Mouse (Mus musculus) MEL (cell line): ENCODE measurements around the gene Hspa5. TPM values are rescaled to one million over a fixed set of nuclear protein-coding genes. Genes with fewer than 3 reads are reported as not detected.
"Not testable (repeated sequence)": the region's sequence is repeated elsewhere in the genome, so short reads cannot be mapped to it uniquely, and the experiment has no call there.

Source experiments
- DNase-seq: peaks from one replicate; pipeline ENCODE4 v3.0.0; 2011; ENCODE audit warnings: low read depth, low spot score
- H3K27ac ChIP-seq: 2 replicates; pipeline ENCODE4 v1.5.1; 2012; ENCODE audit warnings: low read depth, mild to moderate bottlenecking, control low read depth, low read length, moderate library complexity; ENCODE audit not compliant: control insufficient read depth
- H3K27me3 ChIP-seq, 2 experiments: fragments of 150-350 bp in 1 of 2; sonication (generic) in 1 of 2; 2 replicates each; pipeline ENCODE4 v1.6.1; 2012; ENCODE audit warnings: low read length in 2 of 2, mild to moderate bottlenecking in 2 of 2, improper control_type of control experiment in 1 of 2, moderate library complexity in 1 of 2; ENCODE audit not compliant: insufficient read depth in 2 of 2, control insufficient read depth in 1 of 2
- H3K36me3 ChIP-seq, 2 experiments: 2 replicates each; pipeline ENCODE4 v1.6.1; 2012 to 2014; ENCODE audit warnings: low read length in 2 of 2, improper control_type of control experiment in 1 of 2, inconsistent platforms in 1 of 2, mild to moderate bottlenecking in 1 of 2; ENCODE audit not compliant: insufficient read depth in 2 of 2, control insufficient read depth in 1 of 2
- H3K4me1 ChIP-seq, 2 experiments: fragments of 150-350 bp in 1 of 2; sonication (generic) in 1 of 2; 2 replicates each; pipeline ENCODE4 v1.6.1; 2012; ENCODE audit warnings: low read length in 2 of 2, improper control_type of control experiment in 1 of 2, mild to moderate bottlenecking in 1 of 2; ENCODE audit not compliant: insufficient read depth in 2 of 2, control insufficient read depth in 1 of 2
- H3K4me3 ChIP-seq, 2 experiments: fragments of 150-350 bp in 1 of 2; sonication (generic) in 1 of 2; 2 replicates each; pipeline ENCODE4 v1.5.1; 2012; ENCODE audit warnings: low read depth in 2 of 2, low read length in 2 of 2, mild to moderate bottlenecking in 2 of 2, moderate library complexity in 2 of 2, control low read depth in 1 of 2, improper control_type of control experiment in 1 of 2; ENCODE audit not compliant: control insufficient read depth in 1 of 2, insufficient read depth in 1 of 2
- H3K79me2 ChIP-seq: 2 replicates; pipeline ENCODE4 v1.6.1; 2012; ENCODE audit warnings: mild to moderate bottlenecking, low read length, moderate library complexity; ENCODE audit not compliant: control insufficient read depth, poor library complexity, insufficient read depth
- H3K9ac ChIP-seq: 2 replicates; pipeline ENCODE4 v1.6.1; 2012; ENCODE audit warnings: low read depth, mild to moderate bottlenecking, control low read depth, low read length, moderate library complexity; ENCODE audit not compliant: control insufficient read depth, poor library complexity, severe bottlenecking
- H3K9me3 ChIP-seq: fragments of 150-350 bp; sonication (generic); replicated peaks from 2 replicates; pipeline ENCODE4 v1.6.1; 2012; ENCODE audit warnings: mild to moderate bottlenecking, low read length, improper control_type of control experiment, moderate library complexity; ENCODE audit not compliant: insufficient read depth
- CHD1 ChIP-seq: IDR thresholded peaks from 2 replicates; pipeline ENCODE4 v1.6.1; 2012; ENCODE audit warnings: low read depth, mild to moderate bottlenecking, inconsistent platforms, low read length, improper control_type of control experiment
- CTCF ChIP-seq, 3 experiments: IDR thresholded peaks in 2 of 3; conservative IDR thresholded peaks in 1 of 3; 2 replicates each; pipeline ENCODE4 v1.5.1; 2011 to 2012; ENCODE audit warnings: low read length in 3 of 3, low read depth in 2 of 3, mild to moderate bottlenecking in 2 of 3, improper control_type of control experiment in 1 of 3, inconsistent platforms in 1 of 3, mixed read lengths in 1 of 3, moderate library complexity in 1 of 3; ENCODE audit not compliant: control insufficient read depth in 1 of 3, insufficient read depth in 1 of 3, poor library complexity in 1 of 3, severe bottlenecking in 1 of 3
- EP300 ChIP-seq, 2 experiments: IDR thresholded peaks; 2 replicates each; pipeline ENCODE4 v1.6.1; 2011; ENCODE audit warnings: improper control_type of control experiment in 2 of 2, low read length in 2 of 2, low read depth in 1 of 2, mild to moderate bottlenecking in 1 of 2
- HCFC1 ChIP-seq: IDR thresholded peaks from 2 replicates; pipeline ENCODE4 v1.6.1; 2012; ENCODE audit warnings: low read depth, mild to moderate bottlenecking, inconsistent platforms, low read length, improper control_type of control experiment, moderate library complexity
- JUND ChIP-seq: IDR thresholded peaks from 2 replicates; pipeline ENCODE4 v1.6.1; 2011; ENCODE audit warnings: low read depth, mild to moderate bottlenecking, improper control_type of control experiment, low read length
- MAX ChIP-seq: IDR thresholded peaks from 2 replicates; pipeline ENCODE4 v1.6.1; 2011; ENCODE audit warnings: low read length, improper control_type of control experiment
- MYC ChIP-seq: IDR thresholded peaks from 2 replicates; pipeline ENCODE4 v1.6.1; 2011; ENCODE audit warnings: low read depth, mild to moderate bottlenecking, low read length, improper control_type of control experiment, moderate library complexity
- NELFE ChIP-seq: IDR thresholded peaks from 2 replicates; pipeline ENCODE4 v1.6.1; 2011; ENCODE audit warnings: low read depth, low read length, improper control_type of control experiment
- POLR2A ChIP-seq, 2 experiments: IDR thresholded peaks; 2 replicates each; pipeline ENCODE4 v1.6.1; 2011 to 2012; ENCODE audit warnings: low read length in 2 of 2, mild to moderate bottlenecking in 2 of 2, control low read depth in 1 of 2, improper control_type of control experiment in 1 of 2, low read depth in 1 of 2, moderate library complexity in 1 of 2; ENCODE audit not compliant: control insufficient read depth in 1 of 2, insufficient read depth in 1 of 2, poor library complexity in 1 of 2
- RAD21 ChIP-seq: IDR thresholded peaks from 2 replicates; pipeline ENCODE4 v1.6.1; 2011; ENCODE audit warnings: mild to moderate bottlenecking, low read depth, low read length, improper control_type of control experiment
- TBP ChIP-seq: IDR thresholded peaks from 2 replicates; pipeline ENCODE4 v1.8.0; 2011; ENCODE audit warnings: low read depth, low read length, improper control_type of control experiment
- USF1 ChIP-seq: IDR thresholded peaks from 2 replicates; pipeline ENCODE4 v1.6.1; 2014; ENCODE audit warnings: low read depth, mild to moderate bottlenecking, inconsistent platforms, low read length, improper control_type of control experiment, moderate library complexity
- ZC3H11A ChIP-seq: IDR thresholded peaks from 2 replicates; pipeline ENCODE4 v1.6.1; 2012; ENCODE audit warnings: low read depth, mild to moderate bottlenecking, inconsistent platforms, low read length, improper control_type of control experiment
- ZKSCAN1 ChIP-seq: IDR thresholded peaks from 2 replicates; pipeline ENCODE4 v1.6.1; 2012; ENCODE audit warnings: low read depth, mild to moderate bottlenecking, inconsistent platforms, low read length, improper control_type of control experiment, moderate library complexity
- ZMIZ1 ChIP-seq: IDR thresholded peaks from 2 replicates; pipeline ENCODE4 v1.6.1; 2012; ENCODE audit warnings: low read depth, mild to moderate bottlenecking, inconsistent platforms, low read length, improper control_type of control experiment, moderate library complexity
- polyA plus RNA-seq, 2 experiments: library from polyadenylated mRNA; stranded (reverse) in 1 of 2; unstranded in 1 of 2; fragments of >175 nt in 1 of 2; fragments of >200 nt in 1 of 2; gene quantifications; 2 replicates each; pipeline versions ENCODE4 v1.2.1 to v1.2.4; 2012; ENCODE audit warnings: low replicate concordance in 2 of 2, low read depth in 1 of 2; ENCODE audit not compliant: insufficient read length in 2 of 2, insufficient read depth in 1 of 2, missing spikeins in 1 of 2
- total RNA-seq: library from RNA; depleted of rRNA; stranded (reverse); fragments of 300-350 nt; gene quantifications from 2 replicates; pipeline ENCODE4 v1.2.3, GENCODE M21; 2012

Hspa5 gene
- total and polyA plus RNA-seq, 3 experiments: 147 to 1,250 (median 649) TPM

DNA sequence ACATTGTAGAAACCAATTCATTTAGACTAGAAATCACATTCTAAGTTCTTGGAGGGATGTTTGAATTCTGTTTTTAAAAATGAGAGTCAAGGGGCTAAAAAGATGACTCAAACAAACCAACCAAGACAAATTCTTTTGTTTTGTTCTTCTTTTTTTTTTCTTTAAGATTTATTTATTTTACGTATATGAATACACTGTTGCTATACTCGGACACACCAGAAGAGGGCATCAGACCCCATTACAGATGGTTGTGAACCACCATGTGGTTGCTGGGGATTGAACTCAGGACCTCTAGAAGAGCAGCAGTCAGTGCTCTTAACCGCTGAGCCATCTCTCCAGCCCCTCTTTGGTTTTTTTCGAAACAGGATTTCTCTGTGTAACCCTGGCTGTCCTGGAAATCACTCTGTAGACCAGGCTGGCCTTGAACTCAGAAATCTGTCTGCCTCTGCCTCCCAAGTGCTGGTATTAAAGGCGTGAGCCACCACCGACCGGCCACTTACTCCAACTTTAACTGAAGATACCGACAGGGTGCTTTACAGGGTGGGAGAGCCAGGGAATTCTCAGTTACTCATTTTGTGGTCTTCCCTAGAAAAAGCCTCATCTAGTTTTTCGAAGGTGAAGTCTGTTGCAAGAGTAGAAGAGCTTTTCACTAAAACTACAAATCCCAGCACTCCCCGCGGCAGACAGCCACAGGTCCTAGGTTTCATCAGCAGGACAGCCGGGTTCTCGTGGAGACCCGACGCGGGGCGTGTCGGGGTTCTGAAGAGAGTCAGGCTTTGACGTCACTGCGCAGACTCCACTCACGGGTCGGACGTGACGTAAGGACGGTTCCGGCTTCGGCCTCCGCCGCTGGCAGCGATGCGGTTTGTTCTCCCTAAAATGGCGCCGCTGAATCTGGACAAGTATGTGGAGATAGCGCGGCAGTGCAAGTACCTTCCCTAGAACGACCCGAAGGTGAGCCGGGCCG, 30.0 kb downstream of the Hspa5 start (continued):
- TF ChIP-seq RAD21: no peak
- TF ChIP-seq JUND: no peak
- peak; percentile 1 to 46 (median 38); a peak in 4 of 6 replicates for TF ChIP-seq CTCF (IDR thresholded peaks at IDR 0.05 in 2 of 3, conservative IDR thresholded peaks at IDR 0.05 in 1 of 3; ENCODE audit: control insufficient read depth in 1 of 3, insufficient read depth in 1 of 3, low read depth in 2 of 3, low read length in 3 of 3, poor library complexity in 1 of 3, severe bottlenecking in 1 of 3)
- no peak for TF ChIP-seq ZKSCAN1
- TF ChIP-seq NELFE: peak; percentile 89

- H3K4me1 ChIP-seq: peaks cover 15 to 34% of the 10 kb centered on the region in 2 experiments
- peaks cover 2 to 55% of the 10 kb centered on the region in 2 experiments for H3K36me3 ChIP-seq
- peaks cover 46% of the 10 kb centered on the region for H3K79me2 ChIP-seq
- H3K27me3 ChIP-seq, H3K9me3 ChIP-seq: not testable (repeated sequence)
- H3K9ac ChIP-seq: peak overlapping the region; percentile 87
- peak; percentile 68 for DNase-seq
- 0 out of 4 replicates have a peak, but pooled peaks of 1 of the 2 experiments have one; percentile 14 for TF ChIP-seq EP300 (IDR thresholded peaks at IDR 0.05; ENCODE audit: low read depth in 1 of 2, low read length in 2 of 2)
- TF ChIP-seq POLR2A (IDR thresholded peaks at IDR 0.05; ENCODE audit: control insufficient read depth in 1 of 2, insufficient read depth in 1 of 2, low read depth in 1 of 2, low read length in 2 of 2, poor library complexity in 1 of 2): peak in 1 of 2 experiments; percentile 14; a peak in 2 of 4 replicates
- 0 out of 2 replicates have a peak, but pooled peaks have one; percentile 64 for TF ChIP-seq MYC
- peak in 1 of 3 experiments; percentile 7; a peak in 2 of 6 replicates for TF ChIP-seq CTCF (IDR thresholded peaks at IDR 0.05 in 2 of 3, conservative IDR thresholded peaks at IDR 0.05 in 1 of 3; ENCODE audit: control insufficient read depth in 1 of 3, insufficient read depth in 1 of 3, low read depth in 2 of 3, low read length in 3 of 3, poor library complexity in 1 of 3, severe bottlenecking in 1 of 3)
- TF ChIP-seq ZC3H11A: 0 out of 2 replicates have a peak, but pooled peaks have one; percentile 8
- TF ChIP-seq CHD1: peak; percentile 71; the same call in 1 of the 2 replicates
- peak; percentile 38; the same call in 1 of the 2 replicates for TF ChIP-seq MAX
- peak; percentile 83 for TF ChIP-seq TBP
- H3K4me3 ChIP-seq: peak overlapping the region; percentile 83 to 98
- H3K27ac ChIP-seq: peak overlapping the region; percentile 77
These were observed 30.9 kb downstream of the Hspa5 start for GRCm38 (mm10) chr2:34802565-34803245.

- Histone ChIP-seq H3K27ac (no peak overlapping the region), H3K9me3 (no peaks in the 10 kb centered on the region), H3K79me2 (peaks cover 53% of the 10 kb centered on the region), H3K4me3 (peak overlapping the region; percentile 40 to 98), H3K4me1 (peaks cover 20 to 36% of the 10 kb centered on the region in 2 experiments), H3K9ac (peak overlapping the region; percentile 87), H3K27me3 (no peaks in the 10 kb centered on the region), H3K36me3 (peaks cover 5 to 59% of the 10 kb centered on the region in 2 experiments)
- TF ChIP-seq ZMIZ1 (peak; percentile 37; the same call in 1 of the 2 replicates), CTCF (IDR thresholded peaks at IDR 0.05 in 2 of 3, conservative IDR thresholded peaks at IDR 0.05 in 1 of 3; ENCODE audit: control insufficient read depth in 1 of 3, insufficient read depth in 1 of 3, low read depth in 2 of 3, low read length in 3 of 3, poor library complexity in 1 of 3, severe bottlenecking in 1 of 3) (no peak), USF1 (no peak), HCFC1 (0 out of 2 replicates have a peak, but pooled peaks have one; percentile 22)
- DNase-seq: no peak
These were observed 32.0 kb downstream of the Hspa5 start for GRCm38 (mm10) chr2:34803746-34804145.
